Mouse (Mus musculus): ENCODE results near the gene Enah. TPM values are rescaled to one million over a fixed set of nuclear protein-coding genes. Genes with fewer than 3 reads are reported as not detected.
A peak's percentile ranks its signal among the peaks of the same experiment; 100 is the strongest.

Gene Enah
- polyA plus RNA-seq, 1 experiment: 122 TPM

DNA sequence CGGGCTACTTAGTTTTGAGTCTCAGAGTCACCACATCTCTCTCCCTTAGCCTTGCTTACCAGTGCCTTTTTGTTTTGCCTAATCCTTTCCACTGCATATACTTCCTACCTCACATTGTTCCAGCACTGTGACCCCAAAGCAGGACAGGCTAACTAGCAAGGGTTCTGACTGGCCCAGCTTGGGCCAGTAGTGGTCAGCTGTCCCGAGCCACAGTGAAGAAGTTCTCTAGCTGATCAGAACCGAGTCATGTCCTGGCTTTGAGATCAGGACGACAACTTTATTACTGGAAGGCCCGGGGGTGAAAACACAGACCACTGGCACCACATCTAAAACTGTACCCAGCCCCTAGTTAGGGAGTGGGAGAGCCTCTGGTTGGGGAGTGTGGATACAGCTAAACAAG is 7.0 kb upstream of the Enah start:
- no peak for TF ChIP-seq CTCF (IDR thresholded peaks at IDR 0.05; ENCODE audit: borderline replicate concordance, extremely low read depth, insufficient read depth, insufficient read length)
- TF ChIP-seq POLR2A (IDR thresholded peaks at IDR 0.05; ENCODE audit: borderline replicate concordance, extremely low read depth, insufficient read depth, insufficient read length, poor library complexity, severe bottlenecking): no peak

DNA sequence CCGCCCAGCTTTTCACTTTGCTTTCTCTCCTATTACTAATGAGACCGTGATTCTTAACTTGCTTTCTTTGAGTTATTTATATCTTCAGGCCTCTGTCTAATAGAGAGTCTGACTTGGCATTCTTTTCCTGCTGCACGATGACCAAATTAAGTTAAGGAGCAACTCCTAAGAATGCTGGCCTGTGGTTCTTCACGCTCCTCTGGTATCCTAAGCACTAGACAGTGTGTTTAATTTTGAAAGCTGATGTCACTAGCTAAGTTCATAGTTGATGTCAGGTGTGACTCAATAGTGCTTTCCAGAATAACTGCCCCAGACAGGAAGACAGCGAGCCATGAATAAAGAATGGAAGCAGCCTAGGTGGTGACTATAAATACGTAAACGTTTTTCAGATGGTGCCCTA is 6.3 kb upstream of the Enah start:
- no peak for DNase-seq (ENCODE audit: low read depth)
- TF ChIP-seq POLR2A (IDR thresholded peaks at IDR 0.05; ENCODE audit: borderline replicate concordance, extremely low read depth, insufficient read depth, insufficient read length, poor library complexity, severe bottlenecking) (no peak), CTCF (IDR thresholded peaks at IDR 0.05; ENCODE audit: borderline replicate concordance, extremely low read depth, insufficient read depth, insufficient read length) (no peak)

More for the DNA sequence above, 7.0 kb upstream of the Enah start:
- no peak for DNase-seq (ENCODE audit: low read depth)

DNA sequence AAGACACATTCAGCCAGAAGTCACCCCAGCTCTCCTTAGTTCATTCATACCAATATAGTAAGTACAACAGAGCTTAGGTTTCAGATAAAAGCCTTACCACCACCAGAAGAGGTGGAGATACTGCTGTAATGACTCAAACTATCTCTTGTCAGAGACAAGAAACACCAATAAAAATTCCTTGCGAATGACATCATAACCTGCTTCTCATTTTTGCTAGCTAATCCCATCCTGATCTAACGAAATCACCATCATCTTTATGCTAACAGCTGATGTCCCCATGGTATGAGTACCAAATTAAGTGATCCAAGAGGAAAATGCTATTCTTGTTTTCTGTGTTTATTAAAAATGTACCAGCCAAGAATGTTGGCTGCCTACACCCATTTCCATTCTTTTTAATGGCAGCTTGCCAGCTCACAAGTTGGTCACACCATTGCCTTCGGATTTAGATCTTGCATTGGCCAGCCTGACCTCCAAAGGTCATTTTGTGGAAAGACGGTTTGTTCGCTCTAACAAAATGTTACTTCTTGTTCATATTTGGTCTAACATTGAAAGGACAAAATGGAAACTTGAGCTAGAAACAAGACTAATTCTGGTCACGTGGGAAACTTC is 2.0 kb upstream of the Enah start:
- TF ChIP-seq CTCF (IDR thresholded peaks at IDR 0.05; ENCODE audit: borderline replicate concordance, extremely low read depth, insufficient read depth, insufficient read length) (no peak), POLR2A (IDR thresholded peaks at IDR 0.05; ENCODE audit: borderline replicate concordance, extremely low read depth, insufficient read depth, insufficient read length, poor library complexity, severe bottlenecking) (no peak)
- DNase-seq (ENCODE audit: low read depth): peak; percentile 21

DNA sequence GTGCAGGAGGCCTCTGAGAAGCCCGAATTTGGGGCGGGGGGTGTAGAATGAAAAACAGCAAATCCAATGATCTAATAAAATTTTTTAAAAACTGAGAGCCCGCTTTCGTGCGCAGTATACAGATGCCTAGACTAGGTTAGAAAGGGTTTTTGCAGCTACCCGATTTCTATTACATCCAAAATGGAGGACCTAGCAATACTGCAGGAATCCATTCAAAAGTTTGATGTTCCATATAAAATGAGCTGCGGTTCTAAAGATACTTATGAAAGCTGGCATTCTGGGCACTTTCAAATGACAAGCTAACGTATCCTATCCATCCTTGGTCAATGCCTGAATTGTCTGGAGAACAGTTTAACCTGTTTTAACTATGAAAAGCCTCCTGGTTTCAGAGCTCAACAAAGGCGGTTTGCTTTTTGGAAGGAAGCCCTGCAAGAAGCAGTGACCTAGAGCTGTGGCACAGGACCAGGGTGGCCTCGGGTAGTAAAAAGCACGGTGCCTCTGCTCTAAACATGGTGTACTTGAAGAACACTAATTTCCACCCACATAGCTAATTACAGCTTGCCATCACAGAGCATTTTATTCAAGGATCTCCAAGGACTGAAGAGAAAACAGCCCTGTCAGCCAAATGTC is 1.2 kb upstream of the Enah start:
- TF ChIP-seq POLR2A (IDR thresholded peaks at IDR 0.05; ENCODE audit: borderline replicate concordance, extremely low read depth, insufficient read depth, insufficient read length, poor library complexity, severe bottlenecking) (no peak), CTCF (IDR thresholded peaks at IDR 0.05; ENCODE audit: borderline replicate concordance, extremely low read depth, insufficient read depth, insufficient read length) (no peak)
- DNase-seq (ENCODE audit: low read depth): peak; percentile 71

DNA sequence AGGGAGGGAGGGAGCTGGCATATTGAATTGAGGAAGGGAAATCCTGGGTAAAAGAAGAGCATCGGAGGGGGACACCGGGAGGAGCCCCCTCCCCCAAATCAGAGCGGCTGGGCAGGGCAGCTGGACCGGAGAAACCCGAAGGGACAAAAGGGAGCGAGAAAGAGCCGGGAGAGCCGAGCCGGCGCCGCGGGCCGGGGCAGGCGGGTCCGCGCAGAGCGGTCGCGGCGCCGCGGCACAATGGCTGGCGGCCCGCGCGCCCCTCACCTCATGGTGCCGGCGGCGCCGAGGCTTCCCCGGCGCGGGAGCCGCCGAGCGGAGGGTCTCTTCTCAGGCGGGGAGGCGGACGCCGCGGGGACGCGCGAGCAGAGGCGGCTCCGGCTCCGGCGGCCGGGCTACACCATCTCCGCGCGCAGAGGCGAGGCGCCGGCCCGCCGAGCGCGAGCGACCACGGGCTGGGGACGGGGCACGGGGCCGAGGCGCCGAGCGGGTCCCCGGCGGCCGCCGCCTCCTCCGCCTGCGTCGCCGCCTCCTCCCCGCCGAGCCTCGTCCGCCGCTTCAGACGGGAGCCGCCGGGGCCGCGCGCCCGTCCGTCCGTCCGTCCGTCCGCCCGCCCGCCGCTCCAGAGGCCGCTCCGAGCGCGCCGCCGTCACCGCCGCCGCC is 394 bp downstream of the Enah start:
- TF ChIP-seq POLR2A (IDR thresholded peaks at IDR 0.05; ENCODE audit: borderline replicate concordance, extremely low read depth, insufficient read depth, insufficient read length, poor library complexity, severe bottlenecking) (0 out of 2 replicates have a peak, but pooled peaks have one; percentile 25), CTCF (IDR thresholded peaks at IDR 0.05; ENCODE audit: borderline replicate concordance, extremely low read depth, insufficient read depth, insufficient read length) (no peak)
- peak; percentile 51 for DNase-seq (ENCODE audit: low read depth)

DNA sequence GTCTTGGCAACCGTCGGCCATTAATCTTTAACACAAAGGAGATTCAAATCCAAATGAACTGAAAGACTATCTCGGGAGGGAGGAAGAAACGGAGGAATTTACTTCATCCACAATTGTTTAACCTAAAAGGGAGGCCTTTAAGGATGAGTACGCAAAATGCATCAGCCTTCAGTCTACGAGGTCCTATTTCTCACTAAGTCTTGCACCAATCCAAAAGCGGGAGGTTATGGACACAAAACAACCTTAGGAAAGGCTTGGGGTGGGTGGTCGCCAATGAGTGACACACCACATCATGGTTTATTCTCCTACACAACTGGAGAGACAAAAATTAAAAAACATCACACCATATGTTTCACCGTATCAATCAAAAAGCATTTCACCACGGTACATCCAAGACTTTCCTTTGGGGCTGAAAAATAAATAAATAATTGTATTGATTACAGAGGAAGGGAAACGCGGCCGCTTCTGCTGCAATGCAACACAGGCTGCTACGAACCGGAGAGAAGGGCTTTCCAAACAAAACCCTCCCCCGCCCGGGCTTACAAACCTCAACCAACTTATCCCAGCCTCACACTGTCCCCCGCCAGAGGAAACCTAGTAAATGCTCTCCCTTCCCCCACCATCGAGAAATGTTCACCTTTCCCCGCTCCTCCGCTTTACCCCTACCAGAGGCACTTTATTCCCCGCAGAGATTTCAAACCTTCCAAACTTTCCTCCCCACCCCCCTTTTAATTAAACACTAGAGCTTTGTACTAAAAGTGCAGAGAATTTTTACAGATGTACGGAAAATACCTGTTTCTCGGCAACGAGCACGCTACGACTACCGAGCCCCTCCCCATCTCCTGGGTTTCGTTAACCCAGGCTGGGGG is 1.2 kb downstream of the Enah start:
- peak; percentile 85 for DNase-seq (ENCODE audit: low read depth)
- TF ChIP-seq CTCF (IDR thresholded peaks at IDR 0.05; ENCODE audit: borderline replicate concordance, extremely low read depth, insufficient read depth, insufficient read length) (no peak), POLR2A (IDR thresholded peaks at IDR 0.05; ENCODE audit: borderline replicate concordance, extremely low read depth, insufficient read depth, insufficient read length, poor library complexity, severe bottlenecking) (no peak)

DNA sequence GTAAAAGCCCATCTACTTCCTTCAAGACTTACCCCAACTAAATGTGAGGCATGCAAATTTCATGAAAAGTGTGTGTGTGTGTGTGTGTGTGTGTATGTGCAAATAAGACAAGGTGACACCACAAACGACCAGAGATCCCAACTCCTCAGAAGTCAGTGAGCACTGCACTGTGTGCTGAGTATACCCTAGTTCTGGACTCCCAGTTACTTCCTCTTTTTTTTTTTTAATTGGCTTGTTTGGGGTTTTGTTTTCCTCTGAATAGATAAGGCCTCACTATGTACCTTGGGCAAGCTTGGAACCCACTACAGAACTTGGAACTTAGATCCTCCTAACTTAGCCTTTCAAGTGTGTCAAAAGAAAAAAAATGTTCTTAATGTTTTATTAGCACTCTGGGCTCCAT is 14.0 kb downstream of the Enah start:
- TF ChIP-seq POLR2A (IDR thresholded peaks at IDR 0.05; ENCODE audit: borderline replicate concordance, extremely low read depth, insufficient read depth, insufficient read length, poor library complexity, severe bottlenecking) (no peak), CTCF (IDR thresholded peaks at IDR 0.05; ENCODE audit: borderline replicate concordance, extremely low read depth, insufficient read depth, insufficient read length) (no peak)
- DNase-seq (ENCODE audit: low read depth): no peak

DNA sequence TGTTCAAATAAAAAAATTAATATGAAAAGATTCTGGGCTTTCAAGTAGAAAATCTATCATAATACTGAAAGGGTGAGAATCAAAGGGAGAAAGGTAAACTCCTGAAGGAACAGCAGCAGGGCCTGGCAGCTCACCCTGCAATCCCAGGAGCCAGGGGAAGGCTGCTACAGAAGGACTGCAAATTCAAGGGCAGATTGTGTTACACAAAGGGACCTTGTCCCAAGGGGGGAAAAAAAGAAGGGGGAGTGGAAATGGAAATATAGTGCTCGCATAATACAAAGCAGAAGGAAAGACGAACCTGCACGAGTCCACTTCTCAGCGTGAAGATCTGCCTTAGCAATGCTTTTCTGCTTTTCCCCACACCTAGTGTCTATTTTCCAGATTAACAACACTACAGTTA is 21.1 kb downstream of the Enah start:
- peak; percentile 55 for DNase-seq (ENCODE audit: low read depth)
- TF ChIP-seq CTCF (IDR thresholded peaks at IDR 0.05; ENCODE audit: borderline replicate concordance, extremely low read depth, insufficient read depth, insufficient read length) (no peak), POLR2A (IDR thresholded peaks at IDR 0.05; ENCODE audit: borderline replicate concordance, extremely low read depth, insufficient read depth, insufficient read length, poor library complexity, severe bottlenecking) (no peak)

DNA sequence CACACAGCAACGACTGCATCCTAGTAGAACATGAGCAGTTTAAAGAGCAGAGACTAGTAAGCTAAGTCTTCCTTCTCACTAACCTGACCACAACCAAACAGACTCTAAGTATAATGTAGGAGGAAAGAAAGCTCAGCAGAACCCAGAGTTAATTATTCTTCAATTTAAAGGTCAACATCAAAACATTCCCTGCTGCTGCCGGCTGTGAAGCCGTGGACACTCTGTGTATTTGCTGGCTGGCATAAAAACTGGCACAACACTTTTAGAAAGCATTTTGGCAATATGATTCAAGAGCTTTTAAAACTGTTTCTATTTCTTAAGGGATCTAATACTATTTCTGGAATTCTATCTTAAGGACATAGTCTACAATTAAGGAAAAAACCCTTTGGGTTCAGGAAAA is 22.0 kb downstream of the Enah start:
- no peak for TF ChIP-seq CTCF (IDR thresholded peaks at IDR 0.05; ENCODE audit: borderline replicate concordance, extremely low read depth, insufficient read depth, insufficient read length)
- TF ChIP-seq POLR2A (IDR thresholded peaks at IDR 0.05; ENCODE audit: borderline replicate concordance, extremely low read depth, insufficient read depth, insufficient read length, poor library complexity, severe bottlenecking): no peak
- no peak for DNase-seq (ENCODE audit: low read depth)

DNA sequence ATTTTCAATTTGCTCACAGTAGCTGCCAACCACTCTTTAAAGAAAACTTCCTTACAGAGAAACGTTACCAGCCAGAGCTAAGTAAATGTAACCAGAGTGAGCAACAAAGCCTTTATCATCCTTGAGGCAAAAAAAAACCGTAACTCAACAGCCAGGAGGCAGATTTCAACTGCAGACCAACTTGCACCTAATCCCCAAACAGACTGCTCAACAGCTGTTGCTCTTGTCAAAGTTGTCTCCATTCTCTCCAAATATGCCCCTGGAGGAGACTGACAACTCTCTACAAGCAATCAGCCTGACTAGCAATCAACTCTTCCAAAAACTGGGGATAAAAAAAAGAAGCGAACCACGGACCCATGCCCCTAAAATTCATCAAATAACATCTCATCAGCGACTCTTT is 26.2 kb downstream of the Enah start:
- peak; percentile 68 for DNase-seq (ENCODE audit: low read depth)
- TF ChIP-seq CTCF (IDR thresholded peaks at IDR 0.05; ENCODE audit: borderline replicate concordance, extremely low read depth, insufficient read depth, insufficient read length) (no peak), POLR2A (IDR thresholded peaks at IDR 0.05; ENCODE audit: borderline replicate concordance, extremely low read depth, insufficient read depth, insufficient read length, poor library complexity, severe bottlenecking) (no peak)

DNA sequence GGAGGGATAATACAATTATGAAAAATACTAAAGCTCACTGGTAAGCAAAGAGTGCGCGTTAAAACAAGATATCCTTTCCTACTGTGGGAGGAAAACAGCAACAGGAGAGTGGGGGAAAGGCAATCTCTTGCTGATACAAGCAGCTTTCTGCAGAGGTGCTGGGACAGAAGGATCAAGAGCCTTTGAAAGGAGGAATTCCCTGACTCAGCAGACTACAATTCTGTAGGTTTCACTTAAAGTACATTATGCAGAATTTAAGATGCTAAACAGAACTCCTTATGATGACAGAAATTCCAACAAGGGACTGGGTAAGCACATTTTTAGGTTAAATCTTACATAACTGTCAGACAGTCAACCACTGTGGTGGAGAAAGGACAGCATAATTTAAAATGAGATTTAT is 31.4 kb downstream of the Enah start:
- TF ChIP-seq CTCF (IDR thresholded peaks at IDR 0.05; ENCODE audit: borderline replicate concordance, extremely low read depth, insufficient read depth, insufficient read length) (no peak), POLR2A (IDR thresholded peaks at IDR 0.05; ENCODE audit: borderline replicate concordance, extremely low read depth, insufficient read depth, insufficient read length, poor library complexity, severe bottlenecking) (no peak)
- no peak for DNase-seq (ENCODE audit: low read depth)
